Mouse (Mus musculus) mouse embryonic stem cell (cell line): ENCODE results near the gene Tnik.

Source experiments
- in situ Hi-C, 2 experiments: fragments of 300-500 bp; cut with MboI; formaldehyde crosslinking; loops; 1 replicate in 1 of 2; 3 replicates in 1 of 2; pipeline ENCODE4 v1.14.3; 2019 to 2020; ENCODE audit warnings: low sequenced_read_pairs in 2 of 2, low pct_unique_long_range_greater_than_20kb in 1 of 2, mixed read lengths in 1 of 2; ENCODE audit not compliant: unreplicated experiment in 1 of 2

Tnik gene

DNA sequence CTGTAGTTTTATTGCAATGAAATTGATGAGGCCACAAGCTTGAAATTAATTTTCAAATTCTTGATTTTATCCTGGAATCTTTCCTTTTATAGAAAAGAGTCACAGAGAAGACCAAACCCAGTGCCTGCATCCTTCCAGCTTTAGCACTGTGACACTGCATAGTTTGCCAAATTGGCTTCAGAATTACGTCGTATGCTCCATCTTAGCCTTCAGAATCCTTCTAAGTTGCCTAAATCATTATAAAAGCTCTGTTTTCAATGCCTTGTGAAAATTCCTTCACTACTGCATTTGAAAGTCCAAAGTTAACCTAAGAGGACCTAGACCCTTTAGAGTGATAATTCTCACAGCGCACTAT lies 234.5 kb downstream of the Tnik start:
- in situ Hi-C loops = no loop called here

DNA sequence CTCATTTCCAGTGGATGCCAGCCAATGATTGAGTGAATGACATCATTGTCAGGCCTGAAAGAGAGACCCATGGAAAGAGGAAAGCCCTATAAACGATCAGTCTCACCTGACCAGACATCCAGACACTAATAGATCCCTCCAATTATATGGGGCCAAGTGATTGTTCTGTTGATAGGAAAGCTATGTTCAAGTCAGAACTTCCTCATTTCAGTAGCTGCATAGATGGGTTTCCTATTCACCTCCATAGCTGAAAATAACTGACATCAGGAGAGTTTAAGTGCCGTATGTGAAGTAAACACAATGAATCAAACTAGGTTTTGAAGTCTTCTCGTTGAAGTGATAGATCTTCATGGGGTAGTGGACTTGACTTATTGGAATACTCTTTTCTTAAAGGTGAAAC lies 239.7 kb downstream of the Tnik start:
- in situ Hi-C loops = no loop called here

DNA sequence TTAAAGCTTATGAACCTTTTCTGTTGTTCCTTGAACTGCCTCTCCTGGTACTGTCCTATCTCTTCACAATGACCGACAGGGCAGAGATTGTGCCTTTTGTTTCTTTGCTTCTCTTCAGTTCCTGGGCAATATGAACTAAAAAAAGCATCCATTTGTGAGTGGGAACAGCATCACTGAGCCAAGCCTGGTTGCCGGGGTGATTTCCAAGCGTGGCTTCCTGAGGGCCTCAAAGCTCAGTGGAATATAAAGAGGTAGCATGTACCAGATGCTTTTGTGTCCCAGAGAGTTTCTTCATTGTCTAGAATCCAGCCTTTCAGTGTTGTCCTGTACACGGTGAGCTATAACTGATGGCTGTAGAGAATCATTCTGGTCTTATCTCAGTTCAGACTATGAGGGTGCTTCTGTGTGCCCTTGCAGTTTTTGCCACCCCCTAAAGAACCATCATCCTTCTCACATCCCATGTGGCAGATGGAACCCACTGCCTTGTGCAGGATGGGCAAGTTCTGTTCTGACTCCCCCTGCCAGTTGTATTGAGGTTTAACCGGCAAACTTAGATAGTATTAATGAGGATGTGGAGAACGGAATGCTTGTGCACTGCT lies 246.4 kb downstream of the Tnik start:
- in situ Hi-C loops = no loop called here

DNA sequence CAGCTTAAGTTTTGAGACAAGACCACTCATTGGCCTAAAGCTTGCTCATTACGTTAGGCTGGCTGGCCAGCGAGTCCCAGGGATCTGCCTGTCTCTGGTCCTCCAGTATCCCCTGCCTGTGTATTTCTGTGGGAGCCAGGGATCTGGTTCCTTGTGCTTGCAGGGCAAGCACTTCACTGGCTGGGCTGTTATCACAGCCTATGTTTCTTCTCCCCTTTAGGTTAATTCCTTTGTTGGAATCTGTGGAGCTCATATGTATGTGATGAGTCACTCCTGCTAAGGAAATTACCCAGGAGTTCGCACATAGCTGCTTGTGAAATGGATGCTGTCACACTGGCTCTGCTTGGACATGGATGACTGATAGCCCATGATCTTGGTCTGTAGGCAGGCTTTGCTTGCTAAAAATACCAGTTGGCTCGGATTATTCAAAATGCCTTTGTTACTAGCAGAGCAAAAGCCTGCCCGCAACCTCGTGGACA lies 260.0 kb downstream of the Tnik start:
- in situ Hi-C loops = no loop called here

DNA sequence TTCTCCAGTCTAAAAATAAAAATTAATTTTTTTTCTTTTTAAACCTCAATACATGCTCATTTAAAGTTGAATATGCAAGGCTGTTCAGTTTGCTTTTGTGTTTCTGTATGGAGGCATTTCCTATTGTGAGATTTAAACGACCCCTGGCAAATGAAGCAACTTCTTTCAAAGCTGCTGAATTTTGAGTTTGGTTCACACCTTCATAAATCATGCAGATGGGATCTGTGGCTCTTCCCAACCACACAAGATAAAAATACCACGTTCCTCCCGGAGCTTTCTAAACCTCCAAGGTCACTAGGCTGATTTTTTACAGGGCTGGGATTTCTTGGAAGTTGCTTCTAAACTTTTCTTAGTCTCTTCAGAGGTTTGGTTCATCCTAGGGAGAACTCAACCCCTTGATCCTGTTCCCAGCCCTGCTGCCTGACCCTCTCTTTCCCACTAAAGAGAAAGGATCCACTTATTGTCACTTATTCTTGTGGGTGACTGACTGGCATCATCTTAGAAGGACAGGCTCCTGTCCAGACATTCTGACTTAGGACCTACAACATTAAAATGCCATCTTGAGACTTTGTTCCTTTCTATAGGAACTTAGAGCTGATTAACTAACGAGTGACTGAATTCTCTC lies 260.6 kb downstream of the Tnik start:
- in situ Hi-C loops = no loop called here

DNA sequence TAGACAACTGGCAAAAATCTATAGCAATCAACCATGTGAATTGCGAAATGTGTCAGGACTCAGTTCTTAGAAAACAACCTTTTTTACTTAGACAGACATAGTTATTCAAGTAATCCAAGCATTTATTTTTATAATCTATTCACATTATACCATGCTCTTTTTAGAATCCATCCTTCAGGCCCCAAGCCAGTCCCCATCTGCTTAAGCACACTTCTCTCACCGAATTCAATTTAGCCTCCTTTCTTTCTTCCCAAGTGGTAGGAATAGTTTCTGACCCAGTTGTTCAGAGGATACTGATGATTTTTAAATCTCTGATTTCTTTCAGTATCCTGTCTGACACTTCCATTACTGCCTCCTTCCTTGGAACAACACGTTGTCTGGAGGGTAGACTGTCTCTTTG lies 261.5 kb downstream of the Tnik start:
- in situ Hi-C loops = no loop called here

DNA sequence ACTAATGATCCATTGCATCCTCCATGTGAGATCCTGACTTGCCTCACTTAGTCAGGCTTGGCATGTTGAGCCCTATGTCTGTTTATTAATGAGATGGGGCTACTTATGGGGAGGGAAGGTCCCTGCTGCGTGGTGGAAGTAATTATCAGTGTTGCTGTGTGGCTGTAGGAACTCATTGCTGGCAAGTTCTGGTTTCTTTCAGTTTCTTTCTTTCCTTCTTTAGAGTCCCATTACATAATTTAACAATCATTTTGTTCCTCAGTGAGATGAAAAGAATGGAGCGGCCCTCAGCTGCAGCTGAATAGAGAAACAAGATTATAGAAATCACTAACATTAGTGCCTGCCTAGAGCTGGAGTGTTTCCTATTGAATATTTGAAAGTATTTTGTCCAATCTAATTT lies 263.7 kb downstream of the Tnik start:
- in situ Hi-C loops = no loop called here

DNA sequence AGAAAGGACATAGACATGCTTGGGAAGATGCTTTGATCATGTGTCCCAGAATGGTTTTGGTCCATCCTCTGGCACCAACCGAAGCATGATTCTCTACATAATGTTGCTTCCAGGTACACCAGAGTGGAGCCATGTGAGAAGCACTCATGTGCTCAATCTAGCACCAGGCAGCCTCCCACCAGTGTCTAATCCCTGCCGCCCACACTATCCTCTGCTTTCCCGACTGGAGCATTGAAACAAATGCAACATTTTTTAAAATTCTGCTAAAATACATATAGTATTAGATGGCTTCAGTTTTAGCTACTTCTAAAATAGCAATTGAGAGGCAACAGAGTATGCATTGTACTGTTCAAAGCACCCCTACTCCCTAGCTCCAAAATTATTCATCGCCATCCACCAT lies 264.2 kb downstream of the Tnik start:
- in situ Hi-C loops = no loop called here

DNA sequence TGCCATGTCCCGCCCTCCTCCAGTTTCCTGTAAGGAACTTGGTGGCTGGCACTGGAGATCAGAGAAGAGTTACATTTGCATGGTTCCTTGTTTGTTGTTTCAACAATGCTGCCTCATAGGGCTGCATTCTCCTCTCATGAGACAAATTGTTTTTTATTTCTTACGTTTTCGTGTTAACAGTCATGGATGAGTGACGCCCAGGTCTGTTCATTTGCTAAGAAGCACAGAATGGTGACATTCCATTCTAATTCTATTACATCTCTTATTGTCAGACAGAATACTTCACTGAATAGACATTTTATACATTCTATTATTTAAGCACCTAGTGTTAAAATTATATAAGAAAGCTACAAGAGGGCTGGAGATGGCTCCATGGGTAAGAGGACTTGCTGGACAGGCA lies 266.5 kb downstream of the Tnik start:
- in situ Hi-C loops = no loop called here

DNA sequence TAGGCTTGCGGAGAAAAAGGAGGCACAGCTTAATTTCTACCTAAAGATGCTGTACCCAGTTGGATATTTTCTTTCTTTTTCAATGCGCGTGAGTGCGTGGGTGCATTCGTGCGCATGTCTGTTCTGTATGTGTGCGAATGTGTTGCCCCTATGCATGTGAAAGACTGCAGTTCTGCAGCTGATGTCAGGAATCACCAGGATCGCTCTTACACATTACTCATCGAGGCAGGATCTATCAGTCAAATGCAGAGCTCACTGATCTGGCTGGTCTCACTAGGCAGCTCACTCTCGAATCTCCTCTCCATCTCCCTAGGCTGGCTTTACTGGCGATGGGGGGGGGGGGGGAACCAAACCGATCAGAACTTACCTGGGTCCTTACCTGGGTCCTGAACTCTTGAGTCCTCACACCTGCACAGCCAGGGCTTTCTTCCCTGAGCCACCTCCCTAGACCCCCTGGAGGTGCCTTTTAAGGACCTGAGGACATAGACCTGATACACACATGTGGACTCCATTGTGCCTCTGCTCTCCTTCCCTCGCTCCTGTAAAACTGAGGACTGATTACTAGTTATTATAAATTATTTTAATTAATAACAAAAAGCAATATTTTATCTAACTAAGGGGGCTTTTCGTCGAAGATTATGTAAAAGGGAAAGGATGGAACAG lies 268.4 kb downstream of the Tnik start:
- in situ Hi-C loops = no loop called here

DNA sequence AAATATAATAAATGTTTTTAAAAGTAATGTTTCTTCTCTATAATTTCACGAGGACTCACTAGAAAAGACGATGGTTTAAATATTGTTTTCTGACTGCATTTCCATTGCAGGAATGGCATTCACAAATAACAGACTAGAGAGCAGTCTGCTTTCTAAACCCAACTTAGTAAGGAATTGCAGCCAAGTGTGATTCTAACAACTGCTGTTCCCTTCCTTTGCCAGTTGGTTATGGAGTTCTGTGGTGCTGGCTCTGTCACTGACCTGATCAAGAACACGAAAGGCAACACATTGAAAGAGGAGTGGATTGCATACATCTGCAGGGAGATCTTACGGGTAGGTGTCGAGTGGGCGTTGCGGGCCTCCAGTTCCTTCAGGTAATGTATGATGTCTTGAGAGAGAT lies 269.7 kb downstream of the Tnik start:
- in situ Hi-C loops = no loop called here

DNA sequence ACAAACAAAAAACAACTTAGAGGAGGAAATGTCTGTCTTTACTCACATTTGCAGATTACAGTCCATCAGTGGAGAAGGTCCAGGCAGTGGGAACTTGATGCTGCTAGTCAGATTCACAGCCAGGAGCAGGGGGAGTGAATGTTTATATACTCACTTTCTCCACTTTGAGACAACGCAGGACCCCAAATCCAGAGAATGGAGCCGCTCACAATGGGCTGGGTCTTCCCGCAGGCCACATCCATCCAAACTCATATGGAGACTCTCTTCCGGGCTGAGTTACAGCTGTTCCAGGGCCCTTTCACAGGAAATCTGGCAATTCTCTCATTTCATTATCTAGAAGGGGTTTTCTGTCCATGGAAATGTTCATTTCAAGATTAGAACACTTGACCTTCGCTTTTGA lies 277.1 kb downstream of the Tnik start:
- in situ Hi-C loops = no loop called here

DNA sequence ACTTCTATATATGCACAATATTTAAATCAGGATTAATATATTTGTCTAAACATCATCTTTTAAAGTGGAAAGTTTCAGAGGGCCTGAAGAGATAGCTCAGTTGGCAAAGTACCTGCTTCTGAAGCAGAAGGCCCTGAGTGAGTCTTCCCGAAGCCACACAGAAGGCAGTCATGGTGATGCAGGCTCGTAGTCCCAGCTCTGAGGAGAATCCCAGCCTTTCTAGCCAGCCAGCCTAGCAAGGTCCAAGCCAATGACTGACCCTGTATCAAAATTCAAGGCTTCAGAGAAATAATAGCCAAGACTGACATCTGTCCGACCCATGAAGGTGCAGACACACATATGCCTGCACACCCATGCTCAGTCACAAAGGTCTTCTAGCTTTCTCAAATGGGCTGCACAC lies 279.9 kb downstream of the Tnik start:
- in situ Hi-C loops = no loop called here

DNA sequence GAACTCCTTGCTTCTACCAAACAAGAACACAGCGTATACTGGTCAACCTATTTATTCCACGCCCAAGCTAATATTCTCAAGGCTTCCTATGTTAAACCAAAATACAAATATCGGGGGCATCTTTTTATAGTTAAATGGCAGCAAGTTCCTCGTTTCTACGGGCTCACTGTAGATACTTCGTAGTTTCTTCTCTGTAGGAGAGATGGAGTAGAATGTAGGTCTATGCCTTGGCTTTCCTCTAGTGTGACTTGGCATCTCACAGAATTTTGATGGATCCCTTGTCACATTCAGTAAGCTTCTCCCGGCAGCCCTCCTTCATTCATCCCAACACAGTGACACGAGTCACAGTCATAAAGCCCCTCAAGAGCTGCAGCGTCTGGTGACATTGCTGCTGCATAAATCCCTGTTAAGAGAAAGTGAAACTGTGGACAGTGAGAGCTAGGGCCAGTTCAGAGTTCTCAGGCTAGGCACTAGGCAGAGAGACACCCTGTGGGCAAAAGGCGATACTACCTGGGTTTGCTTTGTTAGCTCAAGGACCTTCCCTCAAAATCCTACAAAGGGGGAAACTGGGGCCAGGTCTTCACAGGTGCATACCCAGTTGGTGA lies 280.5 kb downstream of the Tnik start:
- in situ Hi-C loops = no loop called here

DNA sequence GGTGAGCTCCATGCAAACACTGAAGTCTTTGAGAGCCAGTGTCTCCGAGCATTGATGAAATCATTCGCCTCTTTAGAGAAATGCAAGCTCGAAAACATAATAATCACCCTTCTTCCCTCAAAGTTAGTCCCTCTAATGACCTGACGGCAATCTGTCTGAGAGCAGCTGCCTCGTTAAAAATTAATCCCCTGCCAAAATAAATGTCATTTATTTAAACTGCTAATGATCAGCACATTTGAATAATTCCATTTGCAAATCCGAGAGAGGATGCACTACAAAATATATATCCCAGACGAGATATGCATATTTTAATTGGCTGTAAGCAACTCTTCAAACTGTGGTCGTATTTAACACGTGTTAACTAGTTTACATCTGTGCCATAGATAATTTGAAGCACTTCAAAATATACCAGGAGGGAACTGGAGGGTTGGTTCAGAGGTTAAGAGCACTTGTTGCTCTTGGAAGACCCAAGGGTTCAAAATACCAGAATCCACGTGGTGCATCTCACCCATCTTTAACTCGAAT lies 281.4 kb downstream of the Tnik start:
- in situ Hi-C loops = no loop called here

DNA sequence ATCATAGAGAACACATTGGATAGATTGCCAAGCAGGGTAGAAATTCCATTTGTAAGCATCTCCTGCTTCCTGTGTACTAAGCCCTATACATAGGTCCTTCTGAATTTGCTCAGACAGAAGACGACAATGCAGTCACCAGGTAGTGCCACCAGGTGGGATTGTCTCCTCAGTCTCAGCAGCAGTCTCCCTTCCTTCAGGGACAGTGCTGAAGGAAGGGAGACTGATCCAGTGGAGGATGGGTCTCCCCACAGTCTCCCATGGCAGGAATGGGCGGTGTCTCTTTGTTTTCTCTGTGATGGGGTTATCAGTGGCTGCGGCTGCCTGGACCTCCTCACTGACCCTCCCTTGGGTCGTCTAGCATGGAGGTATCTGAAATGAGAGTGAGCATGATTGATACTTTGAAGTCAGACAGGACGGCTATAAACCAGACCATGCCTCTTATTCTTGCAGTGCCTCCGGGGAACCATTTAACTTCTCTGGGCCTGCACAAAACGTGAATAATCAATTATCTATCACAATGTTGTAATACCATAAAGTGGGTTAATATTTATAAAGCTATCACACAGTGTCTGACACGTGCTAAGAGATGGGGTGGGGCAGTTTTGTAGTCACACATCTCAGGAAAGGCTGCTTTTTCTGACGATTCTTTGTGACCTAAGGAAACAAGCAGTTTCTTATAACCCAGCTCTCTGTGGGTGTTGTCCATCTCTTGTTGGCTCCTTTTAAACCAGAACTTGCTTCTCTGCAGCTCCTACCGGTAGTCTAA lies 285.1 kb downstream of the Tnik start:
- in situ Hi-C loops = no loop called here

DNA sequence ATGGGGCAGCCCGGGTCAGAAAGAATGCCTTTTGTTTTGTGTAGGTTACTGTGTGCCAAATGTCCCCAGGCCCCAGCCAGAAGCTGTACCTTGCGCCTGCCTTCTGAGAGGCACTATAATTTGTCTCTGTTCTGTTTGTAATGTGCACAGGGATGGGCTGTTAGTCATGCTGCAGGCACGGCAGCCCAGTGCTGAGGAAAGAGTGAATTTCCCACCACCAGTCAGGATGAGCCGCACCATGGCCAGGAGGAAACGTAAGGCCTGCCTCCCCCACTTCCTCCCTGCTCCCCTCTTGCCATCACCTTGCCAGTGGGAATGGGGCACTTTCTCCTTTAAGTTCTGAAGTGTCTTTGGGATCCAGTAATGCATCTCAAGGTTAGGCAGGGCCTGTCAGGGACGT lies 286.4 kb downstream of the Tnik start:
- in situ Hi-C loops = no loop called here

DNA sequence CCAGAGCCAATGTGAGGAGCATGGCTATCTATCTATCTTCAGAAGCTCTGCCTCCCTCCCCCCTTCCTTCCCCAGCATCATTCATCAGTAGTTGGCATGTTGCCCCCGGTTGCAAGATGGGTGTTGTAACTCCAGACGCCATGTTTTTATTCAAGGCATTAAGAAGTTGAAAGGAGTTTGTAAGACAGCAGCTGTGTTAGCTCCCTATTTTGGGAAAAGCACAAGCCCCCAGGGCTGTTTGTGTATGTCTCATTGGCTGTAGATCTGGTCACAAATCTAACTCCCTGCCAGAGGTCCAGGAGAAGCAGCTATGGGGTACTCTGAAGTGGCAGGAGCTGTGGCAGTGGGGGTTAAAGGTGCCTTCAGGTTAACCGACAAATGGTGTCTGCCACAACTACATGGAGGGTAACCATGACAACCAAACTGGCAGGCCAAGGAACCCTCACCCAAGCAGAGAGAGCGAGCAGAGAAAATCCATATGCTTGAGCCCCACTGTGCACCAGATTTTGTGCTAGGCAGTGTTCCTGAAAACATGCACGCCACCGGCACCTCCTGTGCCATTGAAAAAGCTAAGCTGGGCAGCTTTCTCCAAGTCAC lies 287.6 kb downstream of the Tnik start:
- in situ Hi-C loops = loop anchor here (25.0 kb wide), 2 partner anchors 388 to 412 kb away; no protein-coding TSS in a partner anchor
